Mouse (Mus musculus): Measurements from ENCODE around the gene Tdgf1.

Gene Tdgf1

GRCm38 (mm10) chr9:110945926-110946325, at the start of gene Tdgf1:
Gene Tdgf1, minus strand, starts transcription at chr9:110946158.
- no peak for DNase-seq

- peak; percentile 87 for DNase-seq
These were observed 48.8 kb upstream of the Tdgf1 start for GRCm38 (mm10) chr9:110994716-110995172.

GRCm38 (mm10) chr9:110993281-110993709, 47.3 kb upstream of the Tdgf1 start:
- peak; percentile 17 for DNase-seq

GRCm38 (mm10) chr9:110990204-110990603, 44.2 kb upstream of the Tdgf1 start, which contains the start of gene Rtp3:
Gene Rtp3, minus strand, starts transcription at chr9:110990583.
- DNase-seq, result peak; percentile 62

- no peak for DNase-seq
These were observed 43.6 kb upstream of the Tdgf1 start for GRCm38 (mm10) chr9:110989543-110989942.

- DNase-seq, result no peak
These were observed 43.2 kb upstream of the Tdgf1 start for GRCm38 (mm10) chr9:110989141-110989540.

GRCm38 (mm10) chr9:110988078-110988477, 42.1 kb upstream of the Tdgf1 start:
- no peak for DNase-seq

- DNase-seq, result no peak
These were observed 41.4 kb upstream of the Tdgf1 start for GRCm38 (mm10) chr9:110987331-110987730.

- DNase-seq, result no peak
These were observed 40.0 kb upstream of the Tdgf1 start for GRCm38 (mm10) chr9:110985951-110986350.

- no peak for DNase-seq
These were observed 39.6 kb upstream of the Tdgf1 start for GRCm38 (mm10) chr9:110985541-110985940.

GRCm38 (mm10) chr9:110984096-110984495, 38.1 kb upstream of the Tdgf1 start:
- no peak for DNase-seq

- DNase-seq, result no peak
These were observed 36.4 kb upstream of the Tdgf1 start for GRCm38 (mm10) chr9:110982351-110982750.

- DNase-seq, result no peak
These were observed 33.5 kb upstream of the Tdgf1 start for GRCm38 (mm10) chr9:110979411-110979810.

- DNase-seq, result no peak
These were observed 19.9 kb upstream of the Tdgf1 start for GRCm38 (mm10) chr9:110965910-110966231.

GRCm38 (mm10) chr9:110965062-110965909, 19.3 kb upstream of the Tdgf1 start:
- DNase-seq, result no peak

GRCm38 (mm10) chr9:110963566-110964115, 17.7 kb upstream of the Tdgf1 start:
- no peak for DNase-seq

- no peak for DNase-seq
These were observed 15.4 kb upstream of the Tdgf1 start for GRCm38 (mm10) chr9:110961386-110961785.

- DNase-seq, result no peak
These were observed 14.5 kb upstream of the Tdgf1 start for GRCm38 (mm10) chr9:110960230-110961149.

- DNase-seq, result no peak
These were observed 13.7 kb upstream of the Tdgf1 start for GRCm38 (mm10) chr9:110959669-110960068.

GRCm38 (mm10) chr9:110955962-110956361, 10.0 kb upstream of the Tdgf1 start:
- DNase-seq, result no peak

- DNase-seq, result no peak
These were observed 8.9 kb upstream of the Tdgf1 start for GRCm38 (mm10) chr9:110954681-110955445.
